Mouse (Mus musculus): ENCODE data around the gene Nlrp4f.

Nlrp4f gene

DNA sequence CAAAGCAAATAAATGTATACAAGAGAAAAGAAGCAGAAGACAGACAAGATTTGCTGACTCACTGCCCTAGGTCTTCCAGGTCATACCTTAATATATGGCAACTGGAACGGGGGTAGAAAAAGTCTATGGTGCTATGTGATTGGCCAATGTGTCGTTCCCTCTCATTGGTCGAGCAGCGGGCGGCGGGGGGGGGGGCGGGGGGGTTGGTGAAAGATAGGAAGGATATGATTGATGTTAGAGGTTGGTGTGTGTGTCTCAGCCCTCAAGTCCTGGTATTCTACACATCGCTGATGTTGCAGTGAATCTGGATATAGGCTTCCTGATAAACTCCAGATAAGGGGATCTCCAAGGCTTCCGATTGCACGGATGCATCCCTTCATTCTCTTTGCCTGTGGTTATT is at the start of gene Nlrp4f:
Gene Nlrp4f, minus strand, starts transcription at position 101 of the 400 bp plus-strand sequence.
- no peak for DNase-seq (ENCODE audit: low read depth, low spot score)

DNA sequence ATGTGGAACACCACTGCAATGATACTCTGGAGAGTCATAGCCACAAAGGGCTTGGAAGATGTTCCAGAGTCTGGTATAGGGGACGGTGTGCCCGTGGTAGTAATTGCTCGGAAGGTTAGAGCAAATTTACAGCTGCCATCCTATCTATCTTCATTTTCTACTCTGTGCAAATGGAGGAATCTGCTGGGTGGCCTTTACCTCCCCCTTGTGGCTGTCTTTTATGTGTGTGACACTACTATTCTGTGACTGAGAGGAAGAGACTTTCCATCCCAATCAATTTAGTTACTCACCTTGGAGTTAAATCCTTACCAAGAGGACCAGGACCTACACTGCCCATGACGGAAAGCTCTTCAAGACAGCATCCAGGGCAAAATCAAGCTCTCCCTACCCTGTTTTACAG is 37.5 kb upstream of the Nlrp4f start:
- no peak for DNase-seq (ENCODE audit: low read depth, low spot score)

DNA sequence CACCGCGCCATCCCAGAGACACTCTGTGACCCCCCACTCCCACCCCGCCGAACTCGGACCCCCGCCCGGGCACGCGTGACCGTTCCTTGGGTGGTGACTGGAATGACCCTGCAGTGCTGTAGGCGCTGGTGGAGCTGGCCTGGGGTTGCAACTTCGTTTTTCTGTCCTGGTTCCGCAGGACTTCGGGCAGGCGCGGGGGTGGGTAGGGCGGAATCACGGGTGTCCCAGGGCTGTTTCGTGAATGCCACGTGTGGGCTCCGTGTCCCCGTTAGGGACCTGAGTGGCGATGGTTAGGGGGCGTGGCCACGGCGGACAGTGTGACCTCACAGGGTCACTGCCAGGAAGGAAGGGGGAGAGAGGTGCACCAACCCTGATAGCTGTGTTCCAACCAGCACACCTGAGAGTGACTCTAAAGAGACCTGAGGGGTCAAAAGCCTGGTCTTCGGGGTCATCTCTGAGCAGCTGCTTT is 36.6 kb upstream of the Nlrp4f start:
- DNase-seq (ENCODE audit: low read depth, low spot score), result no peak

DNA sequence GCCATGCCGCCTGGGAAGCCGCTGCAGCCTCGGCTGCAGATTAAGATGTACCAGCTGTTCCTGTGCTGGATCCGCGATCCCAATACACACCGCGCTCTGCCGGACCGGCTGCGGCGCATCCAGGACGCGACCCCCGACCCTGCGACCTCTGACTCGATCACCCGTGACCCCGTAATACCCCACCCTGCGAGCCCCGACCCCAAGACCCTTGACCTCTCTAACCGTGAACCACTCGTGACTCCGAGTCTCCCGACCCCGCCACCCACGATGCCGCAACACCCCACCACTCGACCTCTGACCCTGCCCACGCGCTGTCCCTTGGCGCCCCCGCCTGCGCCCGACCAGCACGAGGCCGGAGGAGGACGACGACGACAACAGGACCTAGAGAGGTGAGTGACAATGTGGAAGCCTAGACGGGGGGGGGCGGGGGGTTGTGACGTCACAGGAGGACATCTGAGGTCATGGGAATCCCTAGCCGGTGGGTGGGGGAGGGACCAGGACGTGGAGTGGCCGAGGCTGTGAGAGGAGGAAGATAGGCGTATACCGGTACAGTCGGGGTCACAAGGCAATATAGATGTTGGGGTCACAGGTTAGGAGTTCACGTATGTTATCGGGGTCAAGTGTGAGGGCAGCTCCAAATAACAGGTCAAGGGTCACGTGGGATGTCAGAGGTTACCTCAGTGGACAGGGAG is 36.0 kb upstream of the Nlrp4f start:
- DNase-seq (ENCODE audit: low read depth, low spot score), result no peak

DNA sequence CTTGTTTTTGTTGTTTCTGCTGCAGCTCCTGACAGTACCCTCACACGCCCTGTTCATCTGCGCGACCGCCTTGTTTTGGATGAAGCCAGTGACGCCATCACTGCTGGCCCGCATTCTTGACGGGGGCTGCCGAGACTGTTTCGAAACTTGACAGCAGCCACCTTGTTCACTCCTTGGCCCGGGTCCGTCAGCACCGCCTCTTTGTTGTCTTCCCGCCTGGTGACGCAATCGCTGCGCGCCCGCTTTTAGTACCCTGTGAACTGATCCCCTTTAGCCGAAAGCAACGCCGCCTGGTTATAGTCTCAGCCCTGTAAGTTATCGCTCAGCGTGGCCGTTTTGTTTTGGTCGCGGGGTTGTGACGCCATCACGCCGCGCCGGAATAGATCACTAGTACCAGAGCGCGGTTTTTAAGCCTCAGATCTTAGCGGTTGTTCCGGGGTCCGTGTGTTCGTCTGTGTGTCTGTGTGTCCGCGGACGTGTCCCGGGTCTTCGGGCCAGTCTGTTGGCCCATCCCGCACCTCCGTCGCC is 35.4 kb upstream of the Nlrp4f start:
- DNase-seq (ENCODE audit: low read depth, low spot score), result peak; percentile 95

DNA sequence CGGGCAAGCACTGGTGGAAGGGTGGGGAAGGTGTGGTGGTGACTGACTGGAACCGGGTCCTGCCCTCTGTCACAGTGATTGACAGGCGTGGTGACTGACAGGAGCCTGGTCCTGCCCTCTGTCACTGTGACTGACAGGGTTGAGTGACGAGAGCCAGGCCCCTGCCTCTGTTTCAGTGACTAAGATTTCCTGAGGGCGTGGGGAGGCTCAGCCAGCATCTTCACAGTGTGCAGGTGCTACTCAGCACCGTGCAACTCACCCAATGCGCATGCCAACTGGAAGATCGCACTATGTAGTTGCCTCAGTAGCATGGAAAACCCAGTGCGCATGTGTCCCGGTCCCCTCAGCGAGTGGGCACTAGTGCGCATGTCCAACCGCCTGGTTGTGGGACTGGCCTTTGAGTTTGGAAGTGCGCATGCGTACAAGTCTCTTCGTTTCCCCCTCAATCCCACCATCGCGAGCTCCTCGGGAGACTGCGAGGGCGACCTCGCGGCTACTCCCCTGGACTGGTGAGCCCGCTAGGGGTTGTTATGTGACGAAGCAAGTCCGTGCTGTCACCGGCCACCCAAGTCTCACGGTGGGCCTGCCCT is 34.8 kb upstream of the Nlrp4f start:
- DNase-seq (ENCODE audit: low read depth, low spot score), result peak; percentile 97

DNA sequence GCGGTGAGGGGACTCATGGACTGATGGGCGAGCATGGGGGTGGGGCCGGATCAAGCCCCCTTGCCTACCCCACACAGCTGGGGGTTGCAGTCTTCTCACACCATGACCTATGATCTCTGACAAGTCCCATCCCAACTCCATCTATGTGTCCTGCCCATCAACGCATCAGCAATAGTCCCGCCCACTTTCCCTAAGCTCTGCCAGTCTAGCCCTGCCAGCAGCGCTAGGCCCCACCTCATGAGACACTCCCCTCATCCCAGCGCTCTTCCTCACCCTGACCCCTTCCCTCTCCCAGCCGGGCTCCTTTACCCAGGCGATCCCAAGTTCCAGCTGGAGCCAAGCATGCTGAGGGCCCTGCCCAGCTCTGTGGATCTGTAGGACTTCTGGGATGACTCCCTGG is 31.4 kb upstream of the Nlrp4f start:
- DNase-seq (ENCODE audit: low read depth, low spot score), result no peak

DNA sequence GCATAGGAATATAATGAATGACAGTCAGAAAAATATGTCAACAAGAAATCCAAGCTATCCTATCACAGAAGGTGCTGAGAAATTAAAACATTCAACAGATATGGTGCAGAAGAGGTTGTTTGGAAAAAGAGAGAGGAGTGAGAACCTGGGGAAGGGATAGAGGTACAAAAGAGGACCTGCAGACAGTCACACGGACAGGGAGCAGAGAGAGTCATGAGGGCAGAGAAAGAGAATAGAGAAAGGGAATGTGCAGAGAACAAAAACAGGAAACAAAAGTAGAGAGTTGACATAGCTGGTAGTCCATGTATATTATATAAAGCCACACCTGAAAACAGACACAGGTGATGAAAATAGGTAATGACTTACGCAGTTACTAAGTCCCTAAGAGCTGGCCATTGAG is 20.9 kb upstream of the Nlrp4f start:
- DNase-seq (ENCODE audit: low read depth, low spot score), result no peak

DNA sequence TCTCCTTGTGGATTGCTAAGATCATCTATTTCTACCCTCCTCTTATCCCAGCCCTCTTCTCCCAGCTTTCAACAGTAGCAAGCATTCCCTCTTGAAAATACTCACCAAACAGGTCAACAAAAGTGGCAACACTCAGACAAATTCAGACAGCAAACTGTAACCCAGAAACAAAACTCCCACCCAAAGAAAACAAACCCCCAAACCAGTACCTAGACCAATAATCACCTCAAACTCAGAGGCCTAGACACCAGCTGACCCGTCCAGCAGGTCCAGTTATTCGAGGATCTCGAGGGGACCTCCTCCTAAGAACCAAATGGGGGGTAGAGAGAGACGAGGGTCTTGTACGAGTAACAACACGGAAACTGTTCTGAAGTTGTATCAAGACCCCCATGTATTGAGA is 20.2 kb upstream of the Nlrp4f start:
- no peak for DNase-seq (ENCODE audit: low read depth, low spot score)

DNA sequence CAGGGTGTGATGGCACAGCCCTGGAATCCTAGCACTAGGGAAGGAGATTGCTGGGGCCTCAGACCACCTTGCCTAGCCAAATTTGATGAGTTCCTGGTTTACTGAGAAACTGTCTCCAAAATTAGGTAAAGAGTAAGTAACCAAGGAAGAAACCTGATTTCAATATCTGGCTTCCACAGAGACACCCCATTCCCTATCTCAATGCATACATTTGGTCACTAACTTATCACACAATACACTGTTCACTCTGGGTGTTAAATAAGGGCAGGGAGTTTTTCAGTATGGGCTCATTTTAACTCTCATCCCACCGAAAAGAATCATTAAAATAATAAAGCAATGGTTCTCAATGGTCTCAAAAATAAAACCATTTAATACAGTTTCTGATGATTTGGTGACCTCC is 5.1 kb downstream of the Nlrp4f start:
- DNase-seq (ENCODE audit: low read depth, low spot score), result no peak

DNA sequence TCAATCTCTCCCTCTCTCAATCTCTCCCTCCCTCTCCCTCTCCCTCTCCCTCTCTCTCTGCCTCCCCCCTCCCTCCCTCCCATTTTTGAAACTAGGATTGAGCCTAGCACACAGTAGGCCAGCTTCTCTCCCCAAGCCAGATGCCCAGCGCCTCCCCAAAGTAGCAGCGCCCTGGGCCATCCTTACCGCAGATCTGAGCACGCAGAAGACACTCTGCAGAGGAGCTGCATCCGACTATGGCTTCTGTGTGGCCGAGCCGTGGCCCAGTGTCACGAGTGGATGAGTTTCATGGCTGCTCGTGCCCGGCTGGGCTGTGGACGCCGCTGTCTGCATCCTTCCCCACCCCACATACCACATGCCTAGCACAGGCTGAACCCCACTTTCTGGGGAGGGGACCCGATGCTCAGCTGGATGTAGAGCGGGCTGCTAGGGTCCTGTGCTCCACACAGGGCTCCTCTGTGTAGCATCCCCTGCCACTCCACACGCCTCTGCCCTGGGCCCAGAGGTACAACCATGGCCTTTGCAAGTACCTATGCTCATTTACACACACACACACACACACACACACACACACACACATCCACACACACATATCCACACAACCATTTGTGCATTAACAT is 29.2 kb downstream of the Nlrp4f start:
- DNase-seq (ENCODE audit: low read depth, low spot score), result no peak

DNA sequence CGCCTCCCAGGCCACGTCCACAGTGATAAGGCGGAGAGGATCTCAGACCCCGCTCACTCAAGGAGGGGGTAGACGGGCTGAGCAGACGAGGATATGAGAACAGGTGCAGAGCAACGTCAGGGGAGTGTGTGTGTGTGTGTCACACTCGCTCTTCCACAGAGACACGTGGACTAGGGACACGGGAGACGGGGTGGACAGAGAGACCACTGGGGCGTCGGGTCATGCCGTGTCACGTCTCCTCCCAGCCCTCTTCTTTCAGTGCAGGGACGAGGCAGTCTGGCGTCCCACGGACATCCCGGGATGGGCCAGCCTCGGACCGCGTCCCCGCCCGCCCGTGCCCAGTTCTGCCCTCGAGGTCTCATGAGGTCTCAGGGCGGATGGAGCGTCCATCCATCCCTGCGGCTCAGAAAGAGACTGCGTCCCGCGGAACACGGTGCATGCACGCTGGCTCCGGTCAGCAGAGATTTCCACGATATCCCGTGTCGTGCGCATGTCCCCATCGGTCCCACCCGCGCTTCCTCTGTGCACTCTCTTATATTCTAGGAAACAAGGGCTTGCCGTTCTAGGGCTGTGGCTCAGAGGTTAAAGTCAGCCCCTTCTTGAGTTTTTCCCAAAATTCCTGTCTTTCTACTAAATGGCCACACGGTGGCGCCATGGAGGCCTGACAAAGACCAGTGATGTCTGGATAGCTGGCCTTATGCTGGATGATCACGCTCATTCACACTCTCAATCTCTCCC is 29.9 kb downstream of the Nlrp4f start:
- DNase-seq (ENCODE audit: low read depth, low spot score), result peak; percentile 26

DNA sequence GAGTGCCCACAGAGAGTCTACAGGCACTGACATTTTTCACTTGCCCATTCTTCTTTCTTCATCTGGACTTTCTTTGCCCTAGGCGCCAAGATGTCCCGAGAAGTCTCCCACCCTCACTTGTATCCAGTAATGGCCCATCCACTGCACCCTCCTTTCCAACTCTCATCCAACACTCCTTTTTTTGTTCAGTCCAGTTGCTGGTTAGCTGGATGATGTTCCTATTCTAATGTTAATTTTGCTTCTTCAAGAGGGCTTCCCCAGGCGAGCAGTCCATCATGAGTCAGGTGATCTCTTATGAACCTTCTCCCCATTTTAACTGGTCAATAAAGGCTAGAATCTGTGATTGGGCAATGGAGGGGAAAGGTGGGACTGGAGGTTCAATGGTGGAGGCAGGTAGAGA is 31.7 kb downstream of the Nlrp4f start:
- no peak for DNase-seq (ENCODE audit: low read depth, low spot score)

DNA sequence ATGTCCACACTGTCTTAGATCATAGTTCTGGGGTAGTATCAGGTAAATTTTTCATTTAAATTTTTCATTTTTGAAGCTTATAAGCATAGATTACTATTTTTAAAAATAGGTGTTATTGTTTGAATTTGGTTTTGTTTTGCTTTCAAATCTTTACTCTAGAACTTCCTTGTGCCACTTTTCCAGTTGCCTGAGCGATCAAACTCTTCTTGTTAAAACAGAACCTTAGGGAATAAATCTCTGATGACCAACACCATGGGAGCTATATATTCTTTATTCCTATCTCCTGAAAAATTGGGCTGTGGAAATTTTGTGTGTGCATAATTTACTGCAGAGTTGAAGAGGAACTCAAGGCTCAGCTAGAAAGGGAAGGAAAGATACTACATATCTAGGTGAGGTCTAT is 55.8 kb downstream of the Nlrp4f start, which contains the start of gene Olfr466:
Gene Olfr466, plus strand, starts transcription at position 301 of the 400 bp plus-strand sequence.
- DNase-seq (ENCODE audit: low read depth, low spot score), result no peak

DNA sequence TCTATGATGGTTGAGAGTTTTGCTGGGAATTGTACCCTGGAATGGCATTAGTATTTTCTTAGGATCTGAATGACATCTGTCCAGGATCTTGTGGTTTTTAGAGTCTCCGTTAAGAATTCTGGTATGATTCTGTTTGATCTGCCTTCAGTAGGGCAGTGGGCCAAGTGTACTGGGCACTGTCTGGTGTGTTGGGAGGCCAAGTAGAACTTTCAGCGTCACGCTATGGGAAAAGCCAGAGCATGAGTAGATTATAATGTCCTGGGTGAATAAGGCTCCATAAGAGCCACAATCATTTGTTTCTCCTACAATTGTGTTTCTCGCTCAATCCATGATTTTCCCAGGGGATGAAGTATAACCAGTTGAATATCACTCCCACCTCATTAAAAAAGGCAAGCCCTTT is 68.0 kb downstream of the Nlrp4f start, which contains the start of gene Olfr465-ps1:
Gene Olfr465-ps1, plus strand, starts transcription at position 301 of the 400 bp plus-strand sequence.
- DNase-seq (ENCODE audit: low read depth, low spot score), result no peak
